Mouse (Mus musculus) adrenal gland, adult (tissue): ENCODE measurements at regions not wholly inside any gene's neighbourhood (a gene's known extent, or its start where the extent isn't known, plus 50 kb on each side); places are given as distances from the start of the nearest gene placed in this dataset.

Experiments
- DNase-seq, 2 experiments: peaks; one replicate each; pipeline ENCODE4 v3.0.0; 2022 to 2023; ENCODE audit warnings: low spot score in 1 of 2; ENCODE audit not compliant: inconsistent age in 2 of 2

- peak in 1 of 2 experiments; percentile 88 for DNase-seq
Observed at GRCm38 (mm10) chr13:37603226-37603994, 174.8 kb upstream of the Rreb1 start.

- DNase-seq = no peak
Observed at GRCm38 (mm10) chr13:37606250-37606649, 171.9 kb upstream of the Rreb1 start.

GRCm38 (mm10) chr13:37609085-37609484 is 169.1 kb upstream of the Rreb1 start:
- no peak for DNase-seq

GRCm38 (mm10) chr13:37611387-37611786 is 166.8 kb upstream of the Rreb1 start:
- DNase-seq = no peak

GRCm38 (mm10) chr13:37617015-37617414 is 161.2 kb upstream of the Rreb1 start:
- no peak for DNase-seq

- peak; percentile 67 to 88 for DNase-seq
Observed at GRCm38 (mm10) chr13:37619841-37620725, 158.1 kb upstream of the Rreb1 start.

- DNase-seq = peak in 1 of 2 experiments; percentile 58
Observed at GRCm38 (mm10) chr13:37621319-37622050, 156.7 kb upstream of the Rreb1 start.

- DNase-seq = peak; percentile 31 to 81
Observed at GRCm38 (mm10) chr13:37622366-37623088, 155.7 kb upstream of the Rreb1 start.

- DNase-seq = no peak
Observed at GRCm38 (mm10) chr13:37624741-37625140, 153.5 kb upstream of the Rreb1 start.

- no peak for DNase-seq
Observed at GRCm38 (mm10) chr13:37625532-37626235, 152.5 kb upstream of the Rreb1 start.

GRCm38 (mm10) chr13:37628391-37629270 is 149.6 kb upstream of the Rreb1 start:
- DNase-seq = no peak

- peak in 1 of 2 experiments; percentile 66 for DNase-seq
Observed at GRCm38 (mm10) chr13:37629271-37629899, 148.8 kb upstream of the Rreb1 start.

- DNase-seq = no peak
Observed at GRCm38 (mm10) chr13:37632835-37633440, 145.3 kb upstream of the Rreb1 start.

- no peak for DNase-seq
Observed at GRCm38 (mm10) chr13:37636363-37636762, 141.8 kb upstream of the Rreb1 start.

- DNase-seq = no peak
Observed at GRCm38 (mm10) chr13:37637151-37637550, 141.0 kb upstream of the Rreb1 start.

- no peak for DNase-seq
Observed at GRCm38 (mm10) chr13:37638071-37638511, 140.1 kb upstream of the Rreb1 start.

- no peak for DNase-seq
Observed at GRCm38 (mm10) chr13:37642410-37643093, 135.6 kb upstream of the Rreb1 start.
